Mouse (Mus musculus): ENCODE data around the gene Cwc25.

GRCm38 (mm10) chr11:97781832-97782563 lies 15.6 kb upstream of the Cwc25 start, which contains the start of gene Rpl23:
- TF ChIP-seq POLR2A (IDR thresholded peaks at IDR 0.05; ENCODE audit: borderline replicate concordance, low read depth, low read length) (no peak; the same call in 1 of the 2 replicates), CTCF (IDR thresholded peaks at IDR 0.05; ENCODE audit: low read depth, low read length) (no peak)
